Mouse (Mus musculus): ENCODE data around the gene Nmrk2.

DNA sequence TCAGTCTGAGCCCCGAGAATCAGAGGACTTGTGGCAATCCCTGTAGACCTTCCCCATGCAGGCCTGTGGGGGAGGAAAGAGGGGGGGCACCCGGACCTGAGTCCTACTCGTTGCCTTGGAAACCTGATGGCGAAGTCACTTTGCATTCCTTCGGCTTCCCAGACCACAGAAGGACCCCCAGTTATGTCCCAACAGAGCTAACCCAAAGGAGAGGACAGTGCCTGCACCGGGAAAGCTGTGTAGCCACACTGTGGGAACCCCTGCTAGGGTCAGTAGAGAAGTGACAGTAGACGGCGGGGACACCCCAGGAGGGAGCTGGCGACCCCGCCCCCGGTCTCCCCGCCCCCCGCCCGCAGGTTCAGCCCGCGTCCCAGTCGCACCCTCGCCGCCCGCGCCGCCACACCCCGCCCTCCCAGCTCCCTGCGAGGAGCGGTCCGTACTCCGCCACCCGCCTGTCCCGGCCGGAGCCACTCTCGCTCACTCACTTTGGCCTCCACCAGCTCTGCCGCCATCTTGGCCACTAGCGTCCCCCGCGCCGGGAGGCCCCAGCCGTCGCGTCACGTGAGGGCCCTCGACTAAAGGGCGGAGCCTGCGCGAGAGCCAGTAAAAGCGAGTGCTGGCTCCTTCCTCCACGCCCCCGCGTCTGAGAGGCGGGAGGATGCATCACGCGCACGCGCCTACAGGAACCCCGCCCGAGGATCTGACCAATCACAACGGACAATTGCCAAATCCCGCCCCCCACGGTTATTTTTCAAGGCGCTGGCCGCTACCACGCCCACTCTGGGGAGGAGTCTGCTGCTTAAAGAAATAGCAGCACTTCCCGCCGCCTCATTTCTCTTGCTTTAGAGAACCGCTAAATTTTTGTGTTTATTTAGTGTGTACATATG lies 34.4 kb downstream of the Nmrk2 start, which contains the start of gene Pias4:
- peak; percentile 81 for TF ChIP-seq POLR2A (IDR thresholded peaks at IDR 0.05; ENCODE audit: extremely low read depth, insufficient read depth, low read length)
- TF ChIP-seq CTCF (IDR thresholded peaks at IDR 0.05; ENCODE audit: low read depth, low read length) = no peak
